Mouse (Mus musculus) testis, adult 2 months (tissue): ENCODE results near the gene H2-Eb1. TPM values are rescaled to one million over a fixed set of nuclear protein-coding genes. Genes with fewer than 3 reads are reported as not detected.

ENCODE experiments used
- H3K27ac ChIP-seq: fragments of 200-500 bp; 2 replicates; pipeline ENCODE4 v1.5.1; 2012; ENCODE audit warnings: low read depth, low read length; ENCODE audit not compliant: control insufficient read depth, insufficient read depth
- H3K27me3 ChIP-seq: fragments of 200-500 bp; 2 replicates; pipeline ENCODE4 v1.6.1; 2012; ENCODE audit warnings: mild to moderate bottlenecking, low read length, moderate library complexity; ENCODE audit not compliant: control insufficient read depth, insufficient read depth
- H3K36me3 ChIP-seq: fragments of 200-500 bp; 2 replicates; pipeline ENCODE4 v1.6.1; 2012; ENCODE audit warnings: mild to moderate bottlenecking, low read length; ENCODE audit not compliant: control insufficient read depth, insufficient read depth
- H3K4me1 ChIP-seq: fragments of 200-500 bp; 2 replicates; pipeline ENCODE4 v1.6.1; 2012; ENCODE audit warnings: low read length; ENCODE audit not compliant: control insufficient read depth, insufficient read depth
- H3K4me3 ChIP-seq: fragments of 200-500 bp; 2 replicates; pipeline ENCODE4 v1.5.1; 2012; ENCODE audit warnings: low read depth, mild to moderate bottlenecking, low read length, moderate library complexity, mixed read lengths; ENCODE audit not compliant: control insufficient read depth
- CTCF ChIP-seq: fragments of 200-500 bp; IDR thresholded peaks from 2 replicates; pipeline ENCODE4 v1.5.1; 2012; ENCODE audit warnings: low read depth, mild to moderate bottlenecking, inconsistent platforms, low read length, moderate library complexity; ENCODE audit not compliant: control insufficient read depth, insufficient read depth, insufficient replicate concordance
- POLR2A ChIP-seq: fragments of 200-500 bp; IDR thresholded peaks from 2 replicates; pipeline ENCODE4 v1.6.1; 2012; ENCODE audit warnings: low read depth, mild to moderate bottlenecking, inconsistent platforms, low read length, moderate library complexity; ENCODE audit not compliant: control insufficient read depth
- polyA plus RNA-seq: library from polyadenylated mRNA; depleted of rRNA; stranded (reverse); fragments of >200 nt; gene quantifications from 2 replicates; pipeline ENCODE4 v1.2.3, GENCODE M21; 2012

The H2-Eb1 gene
- polyA plus RNA-seq, 1 experiment, result 5.6 TPM

GRCm38 (mm10) chr17:34292570-34292969, 13.1 kb upstream of the H2-Eb1 start:
- no peaks in the 10 kb centered on the region for H3K36me3 ChIP-seq
- H3K4me1 ChIP-seq, result peaks cover 6% of the 10 kb centered on the region
- no peak overlapping the region for H3K27ac ChIP-seq
- TF ChIP-seq POLR2A, result no peak
- TF ChIP-seq CTCF, result no peak
- H3K4me3 ChIP-seq, result no peak overlapping the region
- no peaks in the 10 kb centered on the region for H3K27me3 ChIP-seq

DNA sequence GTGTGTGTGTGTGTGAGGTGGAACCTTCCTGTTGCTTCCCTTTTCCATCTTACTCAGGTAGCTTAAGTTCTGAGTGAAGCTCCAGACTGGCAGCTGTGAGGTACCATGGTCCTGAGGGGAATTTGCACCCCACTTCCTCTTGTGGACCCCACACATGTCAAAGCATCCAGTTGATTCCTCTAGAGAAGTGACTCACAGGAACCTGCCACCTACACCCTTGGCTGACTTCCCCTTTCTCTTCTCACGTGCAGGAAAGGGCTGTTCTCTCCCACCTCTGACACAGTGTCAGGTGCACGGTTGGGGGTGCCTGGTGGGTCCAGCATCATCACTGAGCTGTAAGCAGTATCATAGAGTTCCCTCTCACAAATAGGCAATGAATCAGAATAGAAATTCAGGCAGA, 12.1 kb upstream of the H2-Eb1 start:
- Histone ChIP-seq H3K4me1 (peaks cover 6% of the 10 kb centered on the region), H3K36me3 (no peaks in the 10 kb centered on the region), H3K4me3 (no peak overlapping the region), H3K27ac (no peak overlapping the region), H3K27me3 (no peaks in the 10 kb centered on the region)
- TF ChIP-seq POLR2A (no peak), CTCF (no peak)

GRCm38 (mm10) chr17:34294249-34294648, 11.4 kb upstream of the H2-Eb1 start:
- Histone ChIP-seq H3K36me3 (no peaks in the 10 kb centered on the region), H3K4me3 (no peak overlapping the region), H3K27ac (no peak overlapping the region), H3K27me3 (no peaks in the 10 kb centered on the region), H3K4me1 (peaks cover 6% of the 10 kb centered on the region)
- TF ChIP-seq CTCF, result no peak
- TF ChIP-seq POLR2A, result no peak

GRCm38 (mm10) chr17:34295307-34295706, 10.4 kb upstream of the H2-Eb1 start:
- no peak for TF ChIP-seq CTCF
- TF ChIP-seq POLR2A, result no peak
- H3K27me3 ChIP-seq, result no peaks in the 10 kb centered on the region
- no peak overlapping the region for H3K4me3 ChIP-seq
- peaks cover 6% of the 10 kb centered on the region for H3K4me1 ChIP-seq
- no peak overlapping the region for H3K27ac ChIP-seq
- no peaks in the 10 kb centered on the region for H3K36me3 ChIP-seq

DNA sequence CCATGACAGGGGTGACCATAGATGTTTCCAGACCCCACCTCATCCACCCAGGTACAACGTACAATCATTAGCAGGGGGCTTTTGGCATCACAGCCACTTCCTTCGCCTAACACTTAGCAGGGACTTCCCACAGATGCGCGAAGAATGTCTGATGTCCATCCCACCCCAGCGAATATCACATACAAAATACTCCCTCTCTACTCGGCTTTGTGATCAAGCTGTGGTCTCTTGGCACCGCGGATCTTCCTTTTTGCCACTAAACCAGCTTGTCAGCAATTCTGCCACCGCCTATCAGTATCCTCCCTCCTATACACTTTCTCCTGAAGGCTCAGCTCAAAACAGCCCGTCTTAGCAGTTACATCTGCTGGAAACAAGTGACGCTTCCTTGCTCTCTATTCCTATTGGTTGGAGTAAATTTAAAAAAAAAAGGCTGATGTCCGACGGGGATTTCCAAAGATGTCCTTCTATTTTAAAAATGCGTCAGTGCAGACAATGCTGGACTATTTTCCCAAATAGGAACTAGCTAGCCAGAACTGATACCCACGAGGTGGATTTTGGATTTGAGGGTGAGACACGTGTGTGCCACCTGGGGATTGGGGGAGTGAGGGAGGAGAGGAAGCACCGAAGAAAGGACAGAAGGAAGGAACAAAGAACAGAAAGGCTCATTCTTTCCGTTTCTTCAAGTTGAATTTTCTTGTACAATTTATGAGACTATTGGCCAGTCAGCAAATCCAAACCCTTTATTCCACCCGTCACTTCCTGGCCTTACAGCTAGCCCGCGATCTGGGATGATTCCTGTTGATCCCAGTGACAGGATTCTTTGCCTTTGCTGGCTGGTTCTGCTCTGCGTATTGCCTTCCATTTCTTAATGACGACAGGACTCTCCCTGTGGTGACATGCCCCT, 9.5 kb upstream of the H2-Eb1 start:
- Histone ChIP-seq H3K27ac (no peak overlapping the region), H3K36me3 (no peaks in the 10 kb centered on the region), H3K4me1 (peaks cover 6% of the 10 kb centered on the region), H3K4me3 (no peak overlapping the region), H3K27me3 (no peaks in the 10 kb centered on the region)
- TF ChIP-seq CTCF, result no peak
- no peak for TF ChIP-seq POLR2A

DNA sequence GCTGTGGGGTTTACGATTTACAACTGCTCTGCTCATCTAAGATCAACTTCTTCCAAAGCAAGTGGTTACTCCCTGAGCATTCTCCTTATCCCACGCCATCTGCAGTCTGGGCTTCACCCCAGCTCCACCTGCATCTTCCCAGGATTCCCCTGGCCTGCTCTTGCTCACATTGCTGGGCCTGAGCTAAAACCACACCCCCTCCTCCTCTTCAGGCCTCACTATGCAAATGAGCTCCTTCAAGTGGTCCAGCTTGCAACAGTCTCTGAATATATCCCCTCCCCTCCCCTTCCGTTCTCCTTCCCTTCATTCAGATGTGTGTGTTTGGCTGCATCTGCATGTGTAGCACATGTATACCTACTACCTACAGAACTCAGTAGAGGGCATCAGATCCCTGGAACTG, 6.3 kb upstream of the H2-Eb1 start:
- peaks cover 3% of the 10 kb centered on the region for H3K4me1 ChIP-seq
- no peak overlapping the region for H3K4me3 ChIP-seq
- H3K36me3 ChIP-seq, result no peaks in the 10 kb centered on the region
- TF ChIP-seq POLR2A, result no peak
- no peak for TF ChIP-seq CTCF
- H3K27me3 ChIP-seq, result no peaks in the 10 kb centered on the region
- no peak overlapping the region for H3K27ac ChIP-seq

GRCm38 (mm10) chr17:34300071-34300470, 5.6 kb upstream of the H2-Eb1 start:
- no peaks in the 10 kb centered on the region for H3K27me3 ChIP-seq
- H3K4me3 ChIP-seq, result no peak overlapping the region
- H3K27ac ChIP-seq, result no peak overlapping the region
- TF ChIP-seq POLR2A (no peak), CTCF (no peak)
- peaks cover 3% of the 10 kb centered on the region for H3K4me1 ChIP-seq
- no peaks in the 10 kb centered on the region for H3K36me3 ChIP-seq
